Mouse (Mus musculus): Measurements from ENCODE around the gene Olfr701.

GRCm38 (mm10) chr7:106788330-106788729, 25.6 kb upstream of the Olfr701 start:
- TF ChIP-seq CTCF (IDR thresholded peaks at IDR 0.05; ENCODE audit: control insufficient read depth, insufficient read depth, insufficient replicate concordance, low read depth, low read length) (no peak), POLR2A (IDR thresholded peaks at IDR 0.05; ENCODE audit: control insufficient read depth, low read depth, low read length) (no peak)
